Mouse (Mus musculus) ES-Bruce4 (cell line): ENCODE measurements around the gene Rimkla.

Source experiments
- CTCF ChIP-seq: IDR thresholded peaks from one replicate; pipeline ENCODE4 v1.8.1; 2011; ENCODE audit warnings: low read depth, low read length
- POLR2A ChIP-seq: IDR thresholded peaks from one replicate; pipeline ENCODE4 v1.8.1; 2011; ENCODE audit warnings: low read length; ENCODE audit not compliant: insufficient read depth

DNA sequence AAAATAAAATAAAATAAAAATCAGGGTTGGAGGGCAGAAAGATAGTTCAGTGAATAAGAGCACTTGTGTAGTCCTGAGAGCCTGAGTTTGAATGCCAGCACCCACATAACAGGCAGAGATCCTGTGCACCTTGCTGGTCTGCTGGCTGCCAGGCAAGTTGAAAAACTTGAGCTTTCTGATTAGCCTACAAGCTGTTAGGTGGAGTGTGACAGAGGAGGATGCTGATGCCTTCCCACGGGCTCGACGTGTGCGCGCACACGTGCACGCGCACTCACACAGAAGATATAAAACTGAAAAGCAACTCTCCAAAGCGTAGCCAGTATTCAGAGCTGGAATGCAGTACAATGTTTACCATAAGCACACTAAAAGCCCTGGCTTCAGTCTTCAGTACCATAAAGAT lies 19.9 kb downstream of the Rimkla start:
- no peak for TF ChIP-seq CTCF
- TF ChIP-seq POLR2A, result no peak
